Mouse (Mus musculus) gastrocnemius, postnatal 36 days (tissue): ENCODE data around the gene Rabgap1l. TPM values are rescaled to one million over a fixed set of nuclear protein-coding genes. Genes with fewer than 3 reads are reported as not detected.
"Not testable (repeated sequence)": the region's sequence is repeated elsewhere in the genome, so short reads cannot be mapped to it uniquely, and the experiment has no call there.

ENCODE experiments used
- DNase-seq, 2 experiments: peaks; one replicate each; pipeline ENCODE4 v3.0.0; 2022
- intact Hi-C: fragments of 180-260 bp; cut with DNase I; formaldehyde crosslinking; loops from one replicate; pipeline ENCODE4 v1.15.1; 2025
- total RNA-seq, 2 experiments: library from RNA; stranded (reverse); gene quantifications; 2 replicates each; pipeline ENCODE4 v1.2.3; 2021

Rabgap1l gene
- total RNA-seq, 2 experiments from 2014 or later, result 9.1 to 11.7 TPM

- intact Hi-C loops, result no loop called here
- DNase-seq, result no peak
Measured at GRCm38 (mm10) chr1:160301156-160301555, 491.9 kb downstream of the Rabgap1l start.

DNA sequence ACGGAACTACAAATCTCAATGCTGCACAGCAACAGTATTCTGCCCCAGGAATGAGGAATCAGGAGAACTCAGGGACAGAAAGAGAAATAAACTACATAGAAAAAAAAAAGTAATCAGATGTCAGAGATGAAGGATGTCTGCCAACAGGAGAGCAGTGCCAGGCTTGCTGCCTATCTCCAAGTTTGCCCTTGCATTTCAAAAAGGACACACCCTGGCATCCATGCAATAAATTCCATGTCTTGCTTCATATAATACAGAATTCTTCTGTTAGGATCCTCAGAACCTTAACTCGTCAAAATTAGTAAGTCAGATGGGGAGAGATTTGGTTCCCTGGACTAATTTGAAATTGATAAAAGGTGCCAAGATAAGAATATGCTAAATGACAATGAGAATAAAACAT, 492.3 kb downstream of the Rabgap1l start:
- no peak for DNase-seq
- intact Hi-C loops, result no loop called here

DNA sequence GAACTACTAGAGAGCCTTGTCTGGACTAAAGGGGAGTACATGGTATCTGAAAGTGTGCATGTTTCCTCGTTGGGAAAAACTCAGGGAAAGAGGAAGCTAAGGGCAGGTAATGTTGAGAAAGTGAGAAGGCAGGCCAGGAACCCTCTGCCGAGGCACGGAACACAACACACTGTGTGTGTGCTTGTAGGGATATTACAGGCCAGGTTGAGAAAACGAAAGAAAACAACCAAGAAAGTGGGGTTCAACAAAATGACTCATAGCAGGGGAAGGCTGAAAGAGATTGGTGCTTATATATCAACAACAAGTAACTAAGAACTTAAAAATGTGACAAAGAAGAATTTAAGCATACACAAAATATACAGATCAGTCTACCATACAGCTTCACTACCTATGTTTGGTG, 493.0 kb downstream of the Rabgap1l start:
- DNase-seq, result no peak
- intact Hi-C loops, result no loop called here

DNA sequence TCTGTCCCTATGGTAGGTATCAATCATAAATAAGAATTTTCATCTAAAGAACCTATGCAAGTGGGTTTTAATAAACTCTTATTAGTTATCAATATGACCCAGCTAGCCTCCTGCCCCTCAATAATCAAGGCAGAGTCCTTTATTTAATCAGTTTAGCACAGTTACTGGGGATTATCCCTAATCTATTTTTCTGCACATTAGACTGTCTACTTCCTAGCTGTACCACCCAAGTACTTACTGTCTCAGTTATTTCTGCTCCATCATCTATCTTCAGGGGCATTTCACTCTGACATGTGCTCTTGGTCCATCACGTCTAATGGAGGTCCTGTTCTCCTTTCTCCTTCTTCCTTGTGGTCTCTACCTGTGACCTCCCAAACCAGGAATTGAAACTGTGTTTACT, 494.1 kb downstream of the Rabgap1l start:
- no peak for DNase-seq
- intact Hi-C loops, result no loop called here

GRCm38 (mm10) chr1:160297701-160298100, 495.3 kb downstream of the Rabgap1l start:
- intact Hi-C loops, result no loop called here
- no peak for DNase-seq

DNA sequence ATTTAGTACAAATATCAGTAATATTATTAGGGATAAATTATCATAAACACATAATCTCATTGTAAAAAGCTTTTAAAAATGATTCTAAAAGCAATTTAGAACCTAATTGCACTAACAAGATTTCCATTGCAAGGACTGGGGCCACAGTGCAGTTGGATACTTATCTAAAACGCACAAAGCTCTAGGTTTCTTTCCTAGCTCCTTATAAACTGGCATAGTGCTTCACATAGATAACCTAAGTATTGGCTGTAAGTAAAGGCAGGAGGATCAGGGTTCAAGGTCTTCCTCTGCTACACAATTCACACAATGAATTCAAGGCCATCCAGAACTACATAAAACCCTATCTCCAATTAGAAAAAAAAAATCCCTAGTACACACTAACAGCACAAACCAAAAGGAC, 497.7 kb downstream of the Rabgap1l start:
- DNase-seq, result no peak
- intact Hi-C loops, result no loop called here

DNA sequence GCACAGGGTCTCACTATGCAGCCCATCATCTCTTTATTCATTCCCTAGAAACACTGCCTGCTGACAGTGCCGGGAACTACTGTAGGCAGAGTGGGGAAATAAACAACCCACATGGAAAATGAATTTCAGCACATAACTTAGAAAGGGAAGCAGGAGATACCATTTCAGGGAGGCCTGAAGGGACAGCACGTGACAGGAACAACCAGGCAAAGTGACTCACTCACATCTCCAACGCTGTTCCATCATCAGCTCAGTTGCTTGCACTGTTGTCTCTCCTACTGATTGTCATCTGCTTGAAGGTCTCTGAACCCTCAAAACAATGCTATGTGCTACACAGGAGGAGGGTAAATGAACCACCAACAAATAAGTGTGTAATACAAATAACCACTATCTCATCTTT, 499.5 kb downstream of the Rabgap1l start:
- DNase-seq, result no peak
- intact Hi-C loops, result no loop called here

GRCm38 (mm10) chr1:160292058-160292457, 501.0 kb downstream of the Rabgap1l start:
- intact Hi-C loops, result no loop called here
- no peak for DNase-seq

- no peak for DNase-seq
- intact Hi-C loops, result no loop called here
Measured at GRCm38 (mm10) chr1:160290242-160290641, 502.8 kb downstream of the Rabgap1l start.

DNA sequence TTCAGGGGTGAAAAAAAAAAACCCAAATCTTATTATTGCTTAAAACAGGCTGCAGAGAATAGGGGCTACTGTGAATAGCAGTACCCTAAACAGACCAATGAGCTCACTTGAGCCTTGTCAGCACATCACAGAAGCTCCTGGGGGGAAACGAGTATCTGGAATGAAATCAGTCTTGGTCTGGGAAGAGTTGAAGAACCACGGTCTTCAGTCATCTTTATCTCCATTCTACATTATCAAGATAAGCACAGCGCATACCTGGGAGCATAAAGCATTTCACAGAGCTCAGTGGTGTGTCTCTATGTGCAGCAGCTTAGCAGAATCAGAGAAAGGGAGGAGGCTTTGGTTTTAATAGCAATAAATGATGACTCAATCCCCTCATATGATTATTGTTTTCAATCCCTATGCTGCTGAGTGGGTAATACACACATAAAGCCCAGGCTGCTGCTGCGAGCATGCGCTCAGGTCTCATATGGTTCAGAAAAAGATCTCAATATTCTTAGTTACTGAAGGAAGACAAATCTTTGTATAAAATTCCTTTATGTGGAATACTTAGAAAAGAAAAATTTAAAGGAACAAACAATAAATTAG, 505.9 kb downstream of the Rabgap1l start:
- DNase-seq, result no peak
- intact Hi-C loops, result no loop called here

DNA sequence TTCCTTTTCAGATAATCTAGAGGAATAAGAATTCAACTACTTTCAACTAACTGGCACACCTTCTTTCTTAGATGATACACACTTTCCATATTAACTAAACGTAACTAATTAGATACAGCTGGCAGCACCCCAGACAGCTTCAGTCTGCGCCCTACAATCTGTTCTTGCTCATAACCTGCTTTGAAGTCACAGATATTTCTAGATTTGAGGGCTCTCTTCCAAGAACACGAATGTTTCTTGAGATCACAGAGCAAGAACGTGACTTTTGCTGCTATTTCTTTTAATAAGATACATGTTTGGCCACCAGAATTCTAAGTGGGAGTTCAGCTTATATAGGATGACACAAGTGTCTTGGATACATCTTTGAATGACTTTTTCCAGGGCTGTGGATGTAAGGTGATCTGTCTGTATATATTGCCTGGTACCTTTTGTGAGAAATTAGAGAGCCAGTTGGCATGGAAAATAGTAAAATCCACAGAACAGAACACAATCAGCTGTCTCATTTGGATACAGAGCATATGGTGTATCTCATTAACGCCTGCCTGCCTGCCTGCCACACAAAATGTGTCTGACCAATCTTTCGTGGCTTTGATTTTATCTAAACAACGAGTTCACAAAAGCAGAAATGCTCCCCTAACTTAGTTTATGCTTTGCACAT, 506.5 kb downstream of the Rabgap1l start:
- no peak for DNase-seq
- intact Hi-C loops, result no loop called here

- intact Hi-C loops, result no loop called here
- DNase-seq, result no peak
Measured at GRCm38 (mm10) chr1:160284241-160284640, 508.8 kb downstream of the Rabgap1l start.

DNA sequence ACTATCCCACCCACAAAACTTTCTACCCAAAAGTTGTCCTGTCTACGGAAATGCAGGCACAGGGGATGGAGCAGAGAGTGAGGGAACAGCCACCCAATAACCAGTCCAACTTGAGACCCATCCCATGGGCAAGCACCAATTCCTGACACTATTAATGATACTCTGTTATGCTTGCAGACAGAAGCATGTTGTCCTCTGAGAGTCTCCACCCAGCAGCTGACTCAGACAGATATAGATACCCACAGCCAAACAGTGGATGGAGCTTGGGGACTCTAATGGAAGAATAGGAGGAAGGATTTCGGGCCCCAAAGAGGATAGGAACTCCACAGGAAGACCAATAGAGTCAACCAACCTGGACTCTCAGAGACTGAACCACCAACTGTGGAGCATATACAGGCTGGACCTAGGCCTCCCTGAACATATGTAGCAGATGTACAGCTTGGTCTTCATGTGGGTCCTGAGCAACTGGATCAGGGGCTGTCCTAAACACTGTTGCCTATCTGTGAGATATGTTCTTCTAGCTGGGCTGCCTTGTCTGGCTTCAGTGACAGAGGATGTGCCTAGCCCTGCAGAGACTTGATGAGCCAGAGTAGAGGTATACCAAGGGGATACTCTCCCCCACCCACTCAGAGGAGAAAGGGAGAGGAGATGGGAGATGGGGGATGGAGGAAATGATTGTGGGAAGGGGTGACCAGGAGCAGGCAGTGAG, 510.7 kb downstream of the Rabgap1l start:
- intact Hi-C loops, DNase-seq: not testable (repeated sequence)

- intact Hi-C loops, result no loop called here
Measured at GRCm38 (mm10) chr1:160281337-160282084, 511.5 kb downstream of the Rabgap1l start.

GRCm38 (mm10) chr1:160280603-160281002, 512.4 kb downstream of the Rabgap1l start:
- intact Hi-C loops, result no loop called here
- DNase-seq, result peak in 1 of 2 experiments; percentile 12

More at GRCm38 (mm10) chr1:160281337-160282084, 511.5 kb downstream of the Rabgap1l start:
- DNase-seq, result no peak

DNA sequence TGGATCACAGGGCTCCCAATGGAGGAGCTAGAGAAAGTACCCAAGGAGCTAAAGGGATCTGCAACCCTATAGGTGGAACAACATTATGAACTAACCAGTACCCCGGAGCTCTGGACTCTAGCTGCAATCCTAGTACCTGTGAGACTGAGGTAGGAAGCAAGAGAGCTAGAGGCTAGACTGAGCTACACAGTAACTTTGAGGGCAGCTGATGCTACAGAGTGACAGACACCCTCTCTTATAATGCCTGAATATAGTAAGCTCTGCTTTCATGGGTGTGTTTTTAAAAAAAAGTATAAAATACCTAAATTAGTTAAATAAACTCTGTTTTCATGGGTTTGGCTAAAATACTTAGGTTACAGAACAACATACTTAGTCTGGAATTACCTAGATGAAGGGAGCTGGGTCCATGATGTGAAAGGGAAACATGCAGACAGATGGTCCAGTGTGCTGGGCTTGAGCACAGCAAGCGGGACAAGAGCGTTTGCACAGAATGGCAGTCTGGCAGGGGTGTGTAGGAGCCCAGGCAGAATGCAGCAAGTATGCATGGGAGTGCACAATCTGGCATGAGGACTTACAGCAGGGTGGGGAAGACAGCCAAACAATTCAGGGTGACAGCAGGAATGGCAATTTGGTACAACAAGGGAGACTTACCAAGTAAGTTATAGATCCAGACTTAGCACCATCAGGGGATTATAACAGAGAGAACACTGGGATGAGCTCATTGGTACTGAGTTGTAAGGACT, 514.9 kb downstream of the Rabgap1l start:
- no peak for DNase-seq
- intact Hi-C loops, result no loop called here

DNA sequence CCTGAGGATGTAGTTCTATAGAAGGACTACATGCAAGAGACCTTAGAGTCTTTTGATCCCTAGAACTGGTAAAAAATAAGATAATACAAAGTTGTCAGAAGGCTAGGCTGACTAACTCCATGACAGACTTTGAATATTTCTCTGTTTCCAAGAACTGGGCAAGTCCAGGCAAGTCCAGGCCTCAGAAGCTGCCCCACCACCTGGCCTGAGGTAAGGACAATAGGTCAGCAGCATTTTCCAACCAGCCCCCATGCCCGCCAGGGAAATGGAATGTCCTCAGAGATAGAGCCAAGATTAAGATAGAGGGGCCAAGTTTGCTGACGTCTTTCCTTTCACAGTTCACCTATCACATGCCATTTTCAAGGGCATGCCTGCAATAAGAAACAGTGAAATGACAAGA, 517.8 kb downstream of the Rabgap1l start:
- no peak for DNase-seq
- intact Hi-C loops, result no loop called here

GRCm38 (mm10) chr1:160273133-160273743, 519.8 kb downstream of the Rabgap1l start:
- intact Hi-C loops, result no loop called here
- no peak for DNase-seq

DNA sequence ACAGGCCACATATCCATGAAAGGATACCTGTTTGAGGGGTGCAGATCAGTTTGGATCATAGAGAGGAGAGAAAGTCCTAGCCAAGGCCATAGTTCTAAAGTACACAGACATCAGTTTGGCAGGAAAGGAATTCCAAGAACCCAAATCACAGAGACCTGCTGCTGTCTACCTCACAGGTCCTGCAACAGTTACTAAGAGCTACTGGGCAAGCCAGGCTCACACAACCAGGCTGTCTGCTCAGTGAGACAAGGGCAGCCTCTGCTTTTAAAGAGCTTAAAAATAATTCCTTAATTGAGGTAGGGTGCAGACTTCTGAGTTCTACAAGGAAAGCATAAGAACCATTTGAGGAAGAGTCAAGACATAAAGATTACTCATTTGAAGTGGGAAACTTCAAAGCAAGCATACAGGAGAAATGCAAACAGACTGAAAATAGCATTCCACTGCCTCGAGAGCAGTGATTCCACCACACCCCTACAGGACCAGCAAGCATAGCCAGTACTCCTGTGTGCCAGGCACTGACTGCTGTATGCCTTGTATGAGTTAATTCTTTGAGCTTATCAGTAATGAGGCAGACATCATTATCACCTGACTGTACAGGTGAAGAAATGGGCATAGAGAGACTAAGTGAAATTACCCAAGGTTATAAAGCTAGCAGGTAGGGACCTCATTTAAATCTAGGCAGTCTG, 521.6 kb downstream of the Rabgap1l start:
- no peak for DNase-seq
- intact Hi-C loops, result no loop called here
